In genomic region chr15:36353793-36354192, GRCm38 (mm10) we compare ENCODE assay signal across 14 mouse cellular contexts.
"Had no signal": no experiment of that assay in that cellular context is flagged by ENCODE, and none has a peak within 500 bp of the region (broad histone marks: within the 10 kb centered on the region; RNA-seq: fewer than 3 reads in every experiment).

No protein-coding gene starts in this region.

- H3K4me1 ChIP-seq: limb, embryonic 10.5 days; midbrain, embryonic 15.5 days; neural tube, embryonic 12.5 days had no signal

- ATAC-seq: hindbrain, postnatal 0 days; midbrain, embryonic 15.5 days had no signal

- H3K4me3 ChIP-seq: left cerebral cortex, adult 2 months; limb, embryonic 10.5 days; megakaryocyte, embryonic 14.5 days; midbrain, embryonic 15.5 days; neural tube, embryonic 12.5 days had no signal

- H3K36me3 ChIP-seq: limb, embryonic 10.5 days; midbrain, embryonic 15.5 days; neural tube, embryonic 12.5 days had no signal

- H3K9ac ChIP-seq: midbrain, embryonic 15.5 days; neural tube, embryonic 12.5 days had no signal

- H3K9me3 ChIP-seq: limb, embryonic 10.5 days; megakaryocyte, embryonic 14.5 days; midbrain, embryonic 15.5 days; neural tube, embryonic 12.5 days had no signal

- H3K27ac ChIP-seq: hindbrain, postnatal 0 days; left cerebral cortex, adult 2 months; limb, embryonic 10.5 days; liver, embryonic 14.5 days; macrophage; midbrain, embryonic 15.5 days; neural tube, embryonic 12.5 days had no signal

- H3K27me3 ChIP-seq: midbrain, embryonic 15.5 days; neural tube, embryonic 12.5 days had no signal

- H3K4me2 ChIP-seq: midbrain, embryonic 11.5 days; midbrain, embryonic 15.5 days; neural tube, embryonic 12.5 days had no signal

- DNase-seq: kidney, adult 8-10 months; lung, adult 2 months; lung, postnatal 10 days; thymus, adult 2 months; thymus, postnatal 25 days had no signal
